Mouse (Mus musculus) MEL (cell line): ENCODE measurements around the gene Shq1. TPM values are rescaled to one million over a fixed set of nuclear protein-coding genes. Genes with fewer than 3 reads are reported as not detected.

Experiments
- DNase-seq: peaks from one replicate; pipeline ENCODE4 v3.0.0; 2011; ENCODE audit warnings: low read depth, low spot score
- H3K27ac ChIP-seq: 2 replicates; pipeline ENCODE4 v1.5.1; 2012; ENCODE audit warnings: low read depth, mild to moderate bottlenecking, control low read depth, low read length, moderate library complexity; ENCODE audit not compliant: control insufficient read depth
- H3K27me3 ChIP-seq, 2 experiments: fragments of 150-350 bp in 1 of 2; sonication (generic) in 1 of 2; 2 replicates each; pipeline ENCODE4 v1.6.1; 2012; ENCODE audit warnings: low read length in 2 of 2, mild to moderate bottlenecking in 2 of 2, improper control_type of control experiment in 1 of 2, moderate library complexity in 1 of 2; ENCODE audit not compliant: insufficient read depth in 2 of 2, control insufficient read depth in 1 of 2
- H3K36me3 ChIP-seq, 2 experiments: 2 replicates each; pipeline ENCODE4 v1.6.1; 2012 to 2014; ENCODE audit warnings: low read length in 2 of 2, improper control_type of control experiment in 1 of 2, inconsistent platforms in 1 of 2, mild to moderate bottlenecking in 1 of 2; ENCODE audit not compliant: insufficient read depth in 2 of 2, control insufficient read depth in 1 of 2
- H3K4me1 ChIP-seq, 2 experiments: fragments of 150-350 bp in 1 of 2; sonication (generic) in 1 of 2; 2 replicates each; pipeline ENCODE4 v1.6.1; 2012; ENCODE audit warnings: low read length in 2 of 2, improper control_type of control experiment in 1 of 2, mild to moderate bottlenecking in 1 of 2; ENCODE audit not compliant: insufficient read depth in 2 of 2, control insufficient read depth in 1 of 2
- H3K4me3 ChIP-seq, 2 experiments: fragments of 150-350 bp in 1 of 2; sonication (generic) in 1 of 2; 2 replicates each; pipeline ENCODE4 v1.5.1; 2012; ENCODE audit warnings: low read depth in 2 of 2, low read length in 2 of 2, mild to moderate bottlenecking in 2 of 2, moderate library complexity in 2 of 2, control low read depth in 1 of 2, improper control_type of control experiment in 1 of 2; ENCODE audit not compliant: control insufficient read depth in 1 of 2, insufficient read depth in 1 of 2
- H3K79me2 ChIP-seq: 2 replicates; pipeline ENCODE4 v1.6.1; 2012; ENCODE audit warnings: mild to moderate bottlenecking, low read length, moderate library complexity; ENCODE audit not compliant: control insufficient read depth, poor library complexity, insufficient read depth
- H3K9ac ChIP-seq: 2 replicates; pipeline ENCODE4 v1.6.1; 2012; ENCODE audit warnings: low read depth, mild to moderate bottlenecking, control low read depth, low read length, moderate library complexity; ENCODE audit not compliant: control insufficient read depth, poor library complexity, severe bottlenecking
- H3K9me3 ChIP-seq: fragments of 150-350 bp; sonication (generic); replicated peaks from 2 replicates; pipeline ENCODE4 v1.6.1; 2012; ENCODE audit warnings: mild to moderate bottlenecking, low read length, improper control_type of control experiment, moderate library complexity; ENCODE audit not compliant: insufficient read depth
- BHLHE40 ChIP-seq: IDR thresholded peaks from 2 replicates; pipeline ENCODE4 v1.6.1; 2012; ENCODE audit warnings: low read depth, mild to moderate bottlenecking, inconsistent platforms, low read length, improper control_type of control experiment, borderline replicate concordance
- CHD1 ChIP-seq: IDR thresholded peaks from 2 replicates; pipeline ENCODE4 v1.6.1; 2012; ENCODE audit warnings: low read depth, mild to moderate bottlenecking, inconsistent platforms, low read length, improper control_type of control experiment
- E2F4 ChIP-seq: IDR thresholded peaks from 2 replicates; pipeline ENCODE4 v1.6.1; 2011; ENCODE audit warnings: low read depth, low read length, improper control_type of control experiment, borderline replicate concordance
- ETS1 ChIP-seq: IDR thresholded peaks from 2 replicates; pipeline ENCODE4 v1.6.1; 2012; ENCODE audit warnings: low read depth, mild to moderate bottlenecking, inconsistent platforms, low read length, improper control_type of control experiment, moderate library complexity
- GATA1 ChIP-seq: IDR thresholded peaks from 2 replicates; pipeline ENCODE4 v1.6.1; 2011; ENCODE audit warnings: low read depth, low read length, improper control_type of control experiment
- HCFC1 ChIP-seq: IDR thresholded peaks from 2 replicates; pipeline ENCODE4 v1.6.1; 2012; ENCODE audit warnings: low read depth, mild to moderate bottlenecking, inconsistent platforms, low read length, improper control_type of control experiment, moderate library complexity
- KAT2A ChIP-seq: conservative IDR thresholded peaks from 2 replicates; pipeline ENCODE4 v1.6.1; 2012; ENCODE audit warnings: low read depth, low read length, improper control_type of control experiment, inconsistent platforms
- MAFK ChIP-seq: IDR thresholded peaks from 2 replicates; pipeline ENCODE4 v1.6.1; 2011; ENCODE audit warnings: low read depth, mild to moderate bottlenecking, low read length, improper control_type of control experiment, borderline replicate concordance
- MEF2A ChIP-seq: IDR thresholded peaks from 2 replicates; pipeline ENCODE4 v1.6.1; 2014; ENCODE audit warnings: low read depth, mild to moderate bottlenecking, inconsistent platforms, low read length, improper control_type of control experiment; ENCODE audit not compliant: poor library complexity, insufficient replicate concordance, severe bottlenecking; ENCODE audit errors: extremely low read depth
- MXI1 ChIP-seq: IDR thresholded peaks from 2 replicates; pipeline ENCODE4 v1.6.1; 2011; ENCODE audit warnings: mild to moderate bottlenecking, low read depth, low read length, improper control_type of control experiment
- MYB ChIP-seq: IDR thresholded peaks from 2 replicates; pipeline ENCODE4 v1.6.1; 2011; ENCODE audit warnings: mild to moderate bottlenecking, low read depth, low read length, improper control_type of control experiment
- MYC ChIP-seq: IDR thresholded peaks from 2 replicates; pipeline ENCODE4 v1.6.1; 2011; ENCODE audit warnings: low read depth, mild to moderate bottlenecking, low read length, improper control_type of control experiment, moderate library complexity
- POLR2A ChIP-seq, 2 experiments: IDR thresholded peaks; 2 replicates each; pipeline ENCODE4 v1.6.1; 2011 to 2012; ENCODE audit warnings: low read length in 2 of 2, mild to moderate bottlenecking in 2 of 2, control low read depth in 1 of 2, improper control_type of control experiment in 1 of 2, low read depth in 1 of 2, moderate library complexity in 1 of 2; ENCODE audit not compliant: control insufficient read depth in 1 of 2, insufficient read depth in 1 of 2, poor library complexity in 1 of 2
- POLR2AphosphoS5 ChIP-seq: IDR thresholded peaks from 2 replicates; pipeline ENCODE4 v1.6.1; 2012; ENCODE audit warnings: low read depth, borderline replicate concordance, mild to moderate bottlenecking, inconsistent platforms, low read length, moderate library complexity, mixed read lengths
- RAD21 ChIP-seq: IDR thresholded peaks from 2 replicates; pipeline ENCODE4 v1.6.1; 2011; ENCODE audit warnings: mild to moderate bottlenecking, low read depth, low read length, improper control_type of control experiment
- RCOR1 ChIP-seq: IDR thresholded peaks from 2 replicates; pipeline ENCODE4 v1.6.1; 2012; ENCODE audit warnings: low read depth, mild to moderate bottlenecking, inconsistent platforms, low read length, improper control_type of control experiment
- SMC3 ChIP-seq: IDR thresholded peaks from 2 replicates; pipeline ENCODE4 v1.6.1; 2011; ENCODE audit warnings: low read depth, low read length, improper control_type of control experiment
- TAL1 ChIP-seq: IDR thresholded peaks from 2 replicates; pipeline ENCODE4 v1.6.1; 2012; ENCODE audit warnings: mild to moderate bottlenecking, inconsistent platforms, low read length, moderate library complexity, mixed read lengths
- UBTF ChIP-seq: IDR thresholded peaks from 2 replicates; pipeline ENCODE4 v1.6.1; 2012; ENCODE audit warnings: low read depth, mild to moderate bottlenecking, inconsistent platforms, low read length, improper control_type of control experiment, moderate library complexity, borderline replicate concordance; ENCODE audit not compliant: insufficient read depth
- USF1 ChIP-seq: IDR thresholded peaks from 2 replicates; pipeline ENCODE4 v1.6.1; 2014; ENCODE audit warnings: low read depth, mild to moderate bottlenecking, inconsistent platforms, low read length, improper control_type of control experiment, moderate library complexity
- ZC3H11A ChIP-seq: IDR thresholded peaks from 2 replicates; pipeline ENCODE4 v1.6.1; 2012; ENCODE audit warnings: low read depth, mild to moderate bottlenecking, inconsistent platforms, low read length, improper control_type of control experiment
- polyA plus RNA-seq, 2 experiments: library from polyadenylated mRNA; stranded (reverse) in 1 of 2; unstranded in 1 of 2; fragments of >175 nt in 1 of 2; fragments of >200 nt in 1 of 2; gene quantifications; 2 replicates each; pipeline versions ENCODE4 v1.2.1 to v1.2.4; 2012; ENCODE audit warnings: low replicate concordance in 2 of 2, low read depth in 1 of 2; ENCODE audit not compliant: insufficient read length in 2 of 2, insufficient read depth in 1 of 2, missing spikeins in 1 of 2
- total RNA-seq: library from RNA; depleted of rRNA; stranded (reverse); fragments of 300-350 nt; gene quantifications from 2 replicates; pipeline ENCODE4 v1.2.3, GENCODE M21; 2012

The Shq1 gene
- total and polyA plus RNA-seq, 3 experiments, result 20.2 to 23.5 TPM; not detected in 1

DNA sequence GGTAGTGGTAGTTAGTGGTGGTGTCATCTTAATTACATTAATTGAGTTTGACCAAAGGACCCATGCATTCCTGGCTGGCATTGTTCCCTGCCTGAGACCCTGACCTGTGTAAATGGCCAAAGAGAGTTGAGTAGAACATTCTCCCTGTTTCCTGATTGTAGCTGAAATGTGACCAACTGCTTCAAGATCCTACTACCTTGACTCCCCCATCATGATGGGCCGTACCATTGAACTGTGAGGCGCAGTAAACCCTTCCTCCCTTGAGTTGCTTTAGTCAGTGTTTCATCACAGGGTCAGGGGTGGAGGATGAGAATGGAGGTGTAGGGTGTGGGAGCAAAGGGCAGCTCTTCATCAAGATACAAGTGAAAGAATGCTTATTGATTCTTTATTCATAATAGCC, 7.7 kb upstream of the Shq1 start:
- no peaks in the 10 kb centered on the region for H3K27me3 ChIP-seq
- no peak overlapping the region for H3K9ac ChIP-seq
- no peak for TF ChIP-seq POLR2A (IDR thresholded peaks at IDR 0.05; ENCODE audit: control insufficient read depth in 1 of 2, insufficient read depth in 1 of 2, low read depth in 1 of 2, low read length in 2 of 2, poor library complexity in 1 of 2)
- no peak for TF ChIP-seq MYB
- TF ChIP-seq ETS1, result no peak
- TF ChIP-seq MXI1, result no peak
- TF ChIP-seq UBTF, result no peak
- no peak for TF ChIP-seq MYC
- TF ChIP-seq KAT2A, result no peak
- TF ChIP-seq CHD1, result no peak
- no peak for TF ChIP-seq MAFK
- TF ChIP-seq POLR2AphosphoS5, result no peak
- no peak for TF ChIP-seq MEF2A
- no peak for TF ChIP-seq HCFC1
- no peak for TF ChIP-seq GATA1
- TF ChIP-seq ZC3H11A, result no peak
- no peak overlapping the region for H3K27ac ChIP-seq
- DNase-seq, result no peak
- H3K79me2 ChIP-seq, result no peaks in the 10 kb centered on the region
- peaks cover 0 to 7% of the 10 kb centered on the region in 2 experiments; a peak in 2 of 4 replicates for H3K36me3 ChIP-seq
- no peaks in the 10 kb centered on the region for H3K4me1 ChIP-seq
- H3K4me3 ChIP-seq, result no peak overlapping the region
- H3K9me3 ChIP-seq, result no peaks in the 10 kb centered on the region

DNA sequence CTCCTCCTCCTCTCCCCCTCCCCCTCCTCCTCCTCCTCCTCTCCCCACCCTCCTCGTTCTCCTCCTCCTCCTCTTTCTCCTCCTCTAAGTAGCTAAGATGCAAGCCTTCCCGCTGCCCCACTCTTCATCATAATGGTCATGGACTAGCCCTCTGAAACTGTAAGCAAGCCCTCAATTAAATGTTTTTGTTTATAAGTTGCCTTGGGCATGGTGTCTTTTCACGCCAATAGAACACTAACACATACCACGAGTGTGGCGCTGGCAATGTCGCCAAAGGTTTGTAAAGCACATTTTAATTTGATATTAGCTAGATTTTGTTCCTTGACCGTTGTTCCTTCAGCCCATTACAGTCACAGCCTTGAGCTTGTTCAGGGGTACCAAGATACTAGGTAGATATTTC, 5.5 kb upstream of the Shq1 start:
- H3K9me3 ChIP-seq, result no peaks in the 10 kb centered on the region
- no peaks in the 10 kb centered on the region for H3K79me2 ChIP-seq
- H3K36me3 ChIP-seq, result peaks cover 0 to 7% of the 10 kb centered on the region in 2 experiments; a peak in 2 of 4 replicates
- H3K4me1 ChIP-seq, result no peaks in the 10 kb centered on the region
- H3K9ac ChIP-seq, result no peak overlapping the region
- no peak overlapping the region for H3K27ac ChIP-seq
- TF ChIP-seq E2F4, result no peak
- TF ChIP-seq UBTF, result no peak
- TF ChIP-seq BHLHE40, result no peak
- TF ChIP-seq KAT2A, result no peak
- no peak for TF ChIP-seq USF1
- TF ChIP-seq RCOR1, result no peak
- TF ChIP-seq CHD1, result no peak
- TF ChIP-seq SMC3, result no peak
- no peak for TF ChIP-seq TAL1
- TF ChIP-seq RAD21, result no peak
- no peak for DNase-seq
- H3K27me3 ChIP-seq, result no peaks in the 10 kb centered on the region
- H3K4me3 ChIP-seq, result no peak overlapping the region
